Mouse (Mus musculus) MN1 (cell line): Measurements from ENCODE around the gene Ptpn1.

Experiments
- DNase-seq: peaks from one replicate; pipeline ENCODE4 v3.0.0-alpha.2; 2016; ENCODE audit warnings: low spot score

The Ptpn1 gene

GRCm38 (mm10) chr2:167921823-167922222 is 10.0 kb upstream of the Ptpn1 start:
- no peak for DNase-seq

GRCm38 (mm10) chr2:167924011-167924410 is 7.8 kb upstream of the Ptpn1 start:
- DNase-seq: no peak

GRCm38 (mm10) chr2:167924803-167925604 is 6.9 kb upstream of the Ptpn1 start:
- DNase-seq: peak; percentile 84

GRCm38 (mm10) chr2:167925841-167926800 is 5.7 kb upstream of the Ptpn1 start:
- DNase-seq: no peak

- DNase-seq: no peak
These were observed 3.8 kb upstream of the Ptpn1 start for GRCm38 (mm10) chr2:167928002-167928526.

- no peak for DNase-seq
These were observed 2.9 kb upstream of the Ptpn1 start for GRCm38 (mm10) chr2:167928972-167929371.

- DNase-seq: no peak
These were observed 882 bp upstream of the Ptpn1 start for GRCm38 (mm10) chr2:167930975-167931374.

- DNase-seq: peak; percentile 55
These were observed 922 bp downstream of the Ptpn1 start for GRCm38 (mm10) chr2:167932727-167933231.

- DNase-seq: no peak
These were observed 1.5 kb downstream of the Ptpn1 start for GRCm38 (mm10) chr2:167933397-167933796.

- DNase-seq: no peak
These were observed 4.1 kb downstream of the Ptpn1 start for GRCm38 (mm10) chr2:167935956-167936355.

- no peak for DNase-seq
These were observed 6.9 kb downstream of the Ptpn1 start for GRCm38 (mm10) chr2:167938786-167939185.

- DNase-seq: no peak
These were observed 7.3 kb downstream of the Ptpn1 start for GRCm38 (mm10) chr2:167939204-167939603.

GRCm38 (mm10) chr2:167939632-167940399 is 8.0 kb downstream of the Ptpn1 start:
- no peak for DNase-seq

- no peak for DNase-seq
These were observed 8.8 kb downstream of the Ptpn1 start for GRCm38 (mm10) chr2:167940636-167941035.

- DNase-seq: no peak
These were observed 9.5 kb downstream of the Ptpn1 start for GRCm38 (mm10) chr2:167941320-167941719.

GRCm38 (mm10) chr2:167941745-167942176 is 9.9 kb downstream of the Ptpn1 start:
- DNase-seq: no peak

GRCm38 (mm10) chr2:167942199-167942925 is 10.5 kb downstream of the Ptpn1 start:
- peak; percentile 72 for DNase-seq

- DNase-seq: no peak
These were observed 11.2 kb downstream of the Ptpn1 start for GRCm38 (mm10) chr2:167942926-167943633.

- no peak for DNase-seq
These were observed 12.3 kb downstream of the Ptpn1 start for GRCm38 (mm10) chr2:167944193-167944592.

GRCm38 (mm10) chr2:167945451-167945850 is 13.6 kb downstream of the Ptpn1 start:
- no peak for DNase-seq
